Mouse (Mus musculus): Measurements from ENCODE around the gene Tceanc2. TPM values are rescaled to one million over a fixed set of nuclear protein-coding genes. Genes with fewer than 3 reads are reported as not detected.
A peak's percentile ranks its signal among the peaks of the same experiment; 100 is the strongest.
"Not testable (repeated sequence)": the region's sequence is repeated elsewhere in the genome, so short reads cannot be mapped to it uniquely, and the experiment has no call there.

The Tceanc2 gene
- polyA plus RNA-seq, 1 experiment = 5.7 TPM

DNA sequence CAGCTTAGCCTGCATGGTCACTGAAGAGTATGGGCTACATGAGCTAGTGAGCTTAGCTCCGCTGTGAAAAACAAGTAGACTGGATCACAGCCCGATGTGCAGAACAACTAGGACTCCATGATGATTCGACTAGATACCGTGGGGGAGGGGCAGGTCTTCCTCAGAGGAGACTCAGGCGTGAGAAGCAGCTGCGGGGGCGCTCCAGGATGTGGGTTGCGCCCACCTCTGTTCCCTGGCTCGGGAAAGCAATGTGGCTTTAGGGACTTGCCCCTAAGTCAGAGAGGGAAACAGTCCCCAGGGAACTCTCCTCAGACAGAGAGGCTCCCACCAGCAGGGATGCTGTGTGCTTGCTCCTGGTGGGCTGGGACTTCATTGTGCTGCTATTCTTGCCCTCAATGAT lies 48.4 kb downstream of the Tceanc2 start:
- DNase-seq (ENCODE audit: low read depth, low spot score) = no peak
- WGBS = 45% methylated on average over 9 of the region's 9 CpGs

DNA sequence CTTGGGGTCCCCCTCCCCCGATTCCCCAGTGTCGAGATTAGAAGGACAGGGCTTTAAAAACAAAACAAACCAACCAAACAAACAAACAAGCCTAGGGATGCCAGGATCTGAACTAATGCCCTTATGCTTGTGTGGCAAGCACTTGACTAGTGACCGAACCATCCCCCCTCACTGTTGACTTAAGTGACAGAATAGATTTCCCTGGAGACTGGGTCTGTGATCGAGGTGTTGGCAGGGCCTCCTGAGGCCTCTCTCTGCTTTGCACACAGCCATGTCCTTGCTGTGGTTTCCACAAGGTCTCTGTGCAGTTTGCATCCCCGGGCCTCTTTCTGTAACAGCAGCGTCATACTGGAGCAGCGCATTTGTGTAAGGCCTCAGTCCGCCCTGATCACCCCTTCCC lies 49.5 kb downstream of the Tceanc2 start:
- WGBS = 87% methylated on average over 8 of the region's 8 CpGs
- DNase-seq (ENCODE audit: low read depth, low spot score) = no peak

GRCm38 (mm10) chr4:107127901-107128669 lies 50.8 kb downstream of the Tceanc2 start:
- no peak for DNase-seq (ENCODE audit: low read depth, low spot score)

GRCm38 (mm10) chr4:107126891-107127524 lies 51.9 kb downstream of the Tceanc2 start:
- WGBS = 71% methylated on average over 13 of the region's 13 CpGs
- no peak for DNase-seq (ENCODE audit: low read depth, low spot score)

More at GRCm38 (mm10) chr4:107127901-107128669, 50.8 kb downstream of the Tceanc2 start:
- WGBS = 45% methylated on average over 13 of the region's 13 CpGs

DNA sequence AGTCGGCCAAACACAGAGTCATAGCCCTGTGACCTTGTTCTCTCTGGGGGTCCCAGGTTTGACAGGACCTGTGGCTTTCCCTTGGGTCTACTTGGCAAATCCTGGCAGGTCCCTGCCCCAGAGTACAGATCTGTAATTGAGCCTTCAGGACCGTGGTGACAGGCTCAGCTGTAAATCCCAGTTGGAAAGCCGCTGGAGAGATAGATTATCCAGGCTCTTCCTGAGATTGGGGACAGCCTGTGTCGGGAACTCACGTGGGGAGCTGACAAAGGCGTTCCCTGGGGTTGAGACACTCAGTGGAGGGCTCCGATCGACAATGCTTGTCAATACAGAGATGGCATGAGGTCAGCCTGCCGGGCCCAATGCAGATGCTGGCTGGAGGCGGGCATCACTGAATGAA lies 52.5 kb downstream of the Tceanc2 start:
- WGBS = 73% methylated on average over 10 of the region's 10 CpGs
- no peak for DNase-seq (ENCODE audit: low read depth, low spot score)

GRCm38 (mm10) chr4:107125101-107125500 lies 53.8 kb downstream of the Tceanc2 start:
- DNase-seq (ENCODE audit: low read depth, low spot score) = no peak
- WGBS = 49% methylated on average over 5 of the region's 5 CpGs

DNA sequence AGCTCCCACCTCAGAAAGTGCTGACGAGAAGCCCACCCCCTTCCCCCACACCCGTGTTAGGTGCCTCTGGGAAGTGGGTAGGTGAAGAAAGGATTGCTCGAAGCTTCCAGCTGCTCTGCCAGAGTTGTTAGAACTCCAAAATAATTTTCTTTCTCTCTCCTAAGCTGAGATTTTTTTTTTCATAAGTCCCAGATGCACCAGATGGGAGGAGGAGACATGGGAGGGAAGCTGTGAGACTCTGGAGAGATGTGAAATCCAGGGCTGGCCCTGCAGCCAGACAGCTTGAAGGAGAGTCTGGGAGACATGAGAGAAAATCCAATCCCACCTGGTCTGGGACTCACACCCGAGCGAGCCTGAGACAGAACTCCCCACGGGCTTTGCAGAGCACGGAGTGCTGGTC lies 54.5 kb downstream of the Tceanc2 start:
- DNase-seq (ENCODE audit: low read depth, low spot score) = no peak
- WGBS = 65% methylated on average over 7 of the region's 7 CpGs

DNA sequence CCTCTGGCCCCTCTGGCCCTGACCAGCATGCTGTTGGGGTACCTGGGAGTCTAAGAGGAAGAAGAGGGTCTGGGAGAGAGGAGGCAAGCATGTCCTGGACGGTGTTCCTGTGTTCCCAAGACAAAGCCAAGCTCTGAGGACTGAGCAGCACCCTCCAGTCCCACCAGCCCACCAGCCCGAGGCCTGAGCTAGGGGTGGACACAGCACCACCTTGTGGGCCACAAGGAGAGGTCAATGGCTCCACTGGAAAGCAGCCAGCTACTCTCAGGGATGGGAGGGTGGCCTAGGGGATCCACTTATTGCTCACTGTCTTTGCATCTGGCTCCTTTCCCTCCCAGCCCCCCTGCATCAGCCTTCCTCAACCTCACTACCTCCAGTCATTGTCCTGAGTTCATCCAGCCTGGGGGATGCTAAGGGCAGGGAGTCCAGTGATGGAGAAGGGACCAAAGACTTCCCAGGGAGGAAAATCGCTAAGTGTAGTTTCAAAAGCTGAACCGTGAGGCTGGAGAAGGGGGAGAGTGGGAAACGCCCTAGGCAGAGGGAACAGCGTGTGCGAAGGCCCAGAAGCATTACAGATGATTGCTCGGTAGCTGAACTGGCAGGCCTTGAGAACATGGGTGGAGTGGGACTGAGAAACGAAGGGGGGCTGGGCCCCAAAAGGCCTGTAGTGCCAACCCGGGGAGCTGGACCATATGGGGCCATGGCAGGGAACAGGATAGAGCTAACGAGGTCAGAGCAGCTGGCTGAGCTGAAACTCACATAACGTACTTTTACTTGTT lies 57.6 kb downstream of the Tceanc2 start:
- no peak for DNase-seq (ENCODE audit: low read depth, low spot score)
- 80% methylated on average over 12 of the region's 12 CpGs for WGBS

DNA sequence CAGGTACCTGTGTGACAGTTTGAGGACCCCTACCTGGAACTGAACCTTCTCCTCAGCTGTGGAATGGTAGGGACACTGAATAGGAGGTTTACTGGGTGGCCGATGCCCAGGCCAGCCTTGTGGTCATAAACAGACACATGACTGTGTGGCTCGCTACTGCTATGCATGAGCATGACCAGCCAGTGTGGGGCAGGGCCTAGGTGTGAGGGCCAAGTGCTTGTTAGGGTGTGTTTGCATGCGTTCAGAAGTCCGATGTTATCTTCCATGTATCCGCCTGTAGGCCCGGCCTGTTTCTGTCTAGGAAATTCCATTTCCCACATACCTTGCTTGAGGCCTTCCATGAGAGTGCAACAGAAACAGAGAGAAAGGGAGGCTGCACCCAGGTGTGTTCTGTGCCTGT lies 58.2 kb downstream of the Tceanc2 start:
- whole genome bisulfite sequencing = 46% methylated on average over 6 of the region's 6 CpGs
- DNase-seq (ENCODE audit: low read depth, low spot score) = no peak

- WGBS = 44% methylated on average over 4 of the region's 4 CpGs
- peak; percentile 19 for DNase-seq (ENCODE audit: low read depth, low spot score)
These were observed 59.9 kb downstream of the Tceanc2 start for GRCm38 (mm10) chr4:107119056-107119455.

- WGBS = 73% methylated on average over 2 of the region's 2 CpGs
- no peak for DNase-seq (ENCODE audit: low read depth, low spot score)
These were observed 61.1 kb downstream of the Tceanc2 start for GRCm38 (mm10) chr4:107117741-107118385.

DNA sequence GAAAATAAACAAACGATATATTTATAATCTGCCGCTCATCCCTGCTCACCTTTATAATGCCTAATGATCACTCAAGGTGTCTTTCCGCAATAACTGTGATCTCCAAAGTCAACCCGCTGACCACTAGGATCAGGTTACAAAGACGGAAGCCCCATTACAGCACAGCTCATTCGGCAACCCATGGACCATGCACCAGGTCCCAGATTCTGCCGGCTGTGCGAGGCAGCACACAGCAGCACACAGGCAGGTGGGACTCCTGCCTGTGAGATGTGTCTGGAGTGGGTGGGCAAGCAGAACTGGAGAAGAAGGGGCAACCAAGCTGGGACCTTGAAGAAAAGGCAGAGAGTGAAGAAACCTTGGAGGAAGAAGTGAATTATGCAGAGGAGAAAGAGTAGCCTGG lies 64.6 kb downstream of the Tceanc2 start:
- no peak for DNase-seq (ENCODE audit: low read depth, low spot score)
- WGBS = 28% methylated on average over 8 of the region's 8 CpGs

- WGBS = 89% methylated on average over 6 of the region's 6 CpGs
These were observed 69.7 kb downstream of the Tceanc2 start for GRCm38 (mm10) chr4:107109181-107109580.

DNA sequence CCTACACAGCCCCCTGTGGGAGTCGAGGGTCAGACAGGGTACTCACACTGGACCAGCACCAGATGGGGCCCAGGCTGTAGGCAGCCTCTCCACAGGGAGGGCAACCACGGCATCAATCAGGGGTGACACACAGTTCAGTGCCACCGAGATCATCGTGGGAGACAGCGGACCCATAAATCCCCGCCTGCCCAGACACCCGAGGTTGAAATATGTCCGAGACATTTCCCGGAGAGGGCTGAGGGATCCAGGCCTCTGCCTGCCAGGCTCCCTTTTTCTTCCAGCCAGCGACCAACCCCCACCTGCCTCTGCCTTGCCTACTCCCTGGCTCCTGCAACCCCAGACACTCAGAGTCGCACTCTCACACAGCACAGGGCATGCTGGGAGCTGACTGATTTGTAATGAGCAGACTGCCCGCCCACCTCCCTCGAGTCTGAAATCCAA lies 70.6 kb downstream of the Tceanc2 start:
- 31% methylated on average over 13 of the region's 13 CpGs for WGBS
- DNase-seq (ENCODE audit: low read depth, low spot score) = no peak

More at GRCm38 (mm10) chr4:107109181-107109580, 69.7 kb downstream of the Tceanc2 start:
- not testable (repeated sequence) for DNase-seq (ENCODE audit: low read depth, low spot score)

GRCm38 (mm10) chr4:107106777-107107176 lies 72.1 kb downstream of the Tceanc2 start:
- 88% methylated on average over 16 of the region's 16 CpGs for WGBS
- no peak for DNase-seq (ENCODE audit: low read depth, low spot score)

DNA sequence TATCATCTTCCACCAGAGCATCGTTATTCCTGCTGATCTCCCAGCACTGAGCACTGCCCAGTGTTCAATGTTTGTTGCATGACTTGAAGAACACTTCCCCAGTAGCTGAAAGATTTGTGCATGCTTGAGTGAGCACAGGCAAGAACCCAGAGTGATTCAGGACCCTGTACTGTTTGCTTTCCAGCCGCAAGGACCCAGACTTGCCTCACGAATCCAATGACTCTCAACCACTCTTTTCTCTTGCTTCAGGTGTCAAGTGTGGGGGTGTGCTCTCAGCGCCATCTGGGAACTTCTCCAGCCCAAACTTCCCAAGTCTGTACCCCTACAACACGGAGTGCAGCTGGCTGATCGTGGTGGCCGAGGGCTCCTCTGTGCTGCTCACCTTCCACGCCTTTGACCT lies 76.7 kb downstream of the Tceanc2 start:
- DNase-seq (ENCODE audit: low read depth, low spot score) = no peak
- 64% methylated on average over 8 of the region's 8 CpGs for WGBS

DNA sequence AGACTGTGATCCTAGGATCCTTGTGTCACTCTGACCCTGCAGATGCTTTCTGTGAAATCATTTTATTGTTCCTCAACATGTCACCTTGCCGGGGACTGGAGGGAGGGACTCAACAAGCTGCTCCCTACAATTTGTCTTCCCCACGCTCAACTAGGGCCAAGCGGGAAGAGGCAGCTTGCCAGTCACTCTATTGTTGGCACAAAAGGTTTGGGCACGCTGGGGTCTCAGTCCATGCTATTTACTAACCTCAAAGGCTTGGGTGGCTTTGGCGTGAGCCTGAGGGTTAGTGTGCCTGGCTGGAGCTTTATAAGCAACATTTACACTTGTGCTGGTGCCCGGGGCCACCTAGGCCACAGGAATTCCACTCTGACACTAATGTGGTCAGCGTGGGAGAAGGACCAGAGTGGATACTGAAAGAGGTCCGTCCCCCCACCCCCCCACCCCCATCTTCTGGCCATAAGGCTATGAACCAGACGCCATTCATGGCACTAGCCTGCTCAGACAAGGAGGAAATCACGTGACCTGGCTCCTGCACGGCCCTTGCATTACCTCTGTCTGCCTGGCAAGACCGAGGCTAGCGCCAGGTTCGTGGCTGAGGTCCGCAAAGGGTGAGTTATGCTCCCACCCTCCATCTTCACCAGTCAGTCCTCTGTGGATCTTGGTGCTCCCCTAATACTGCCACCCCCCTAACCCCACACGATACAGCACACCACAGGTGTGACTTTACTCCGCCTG lies 80.0 kb downstream of the Tceanc2 start:
- 72% methylated on average over 17 of the region's 17 CpGs for WGBS
- no peak for DNase-seq (ENCODE audit: low read depth, low spot score)

- DNase-seq (ENCODE audit: low read depth, low spot score) = no peak
- WGBS = 70% methylated on average over 10 of the region's 10 CpGs
These were observed 80.5 kb downstream of the Tceanc2 start for GRCm38 (mm10) chr4:107098375-107098774.

DNA sequence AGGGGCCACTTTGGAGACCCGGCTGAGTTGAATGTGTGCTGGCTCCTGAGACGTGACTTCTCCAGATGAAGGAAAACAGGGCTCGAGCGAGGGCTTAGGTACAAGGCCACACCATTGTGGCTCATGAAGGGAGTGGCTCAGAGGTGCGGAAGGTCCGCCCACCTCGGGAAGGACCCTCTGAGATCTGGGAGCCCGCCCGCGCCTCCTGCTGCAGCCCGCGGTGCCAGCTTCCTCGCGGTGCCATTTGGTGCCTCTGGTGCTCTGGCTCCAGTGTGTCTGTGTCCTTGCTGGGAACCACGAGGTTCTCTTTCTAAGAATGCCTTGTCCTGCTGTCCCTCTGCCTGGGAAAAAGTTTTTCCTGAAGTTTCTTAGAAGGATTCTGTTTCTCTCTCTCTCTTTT lies 81.0 kb downstream of the Tceanc2 start:
- WGBS = 49% methylated on average over 15 of the region's 15 CpGs
- DNase-seq (ENCODE audit: low read depth, low spot score) = no peak

Measured in large intestine, adult 2 months (tissue).